Mouse (Mus musculus) CH12.LX (cell line): ENCODE results near the gene Nup133. TPM values are rescaled to one million over a fixed set of nuclear protein-coding genes. Genes with fewer than 3 reads are reported as not detected.

Experiments used
- DNase-seq: peaks from one replicate; pipeline ENCODE4 v3.0.0-alpha.2; 2013; ENCODE audit errors: extremely low read depth
- H3K27ac ChIP-seq: 2 replicates; pipeline ENCODE4 v1.5.1; 2012; ENCODE audit warnings: low read depth, mild to moderate bottlenecking, control low read depth, moderate library complexity; ENCODE audit not compliant: insufficient read depth
- H3K27me3 ChIP-seq: replicated peaks from 2 replicates; pipeline ENCODE3; 2012; ENCODE audit warnings: inconsistent platforms
- H3K36me3 ChIP-seq, 2 experiments: replicated peaks in 1 of 2; 2 replicates each; pipeline versions ENCODE3 to v1.6.1; 2012; ENCODE audit warnings: inconsistent platforms in 1 of 2, low read length in 1 of 2, mild to moderate bottlenecking in 1 of 2, mixed read lengths in 1 of 2, moderate library complexity in 1 of 2; ENCODE audit not compliant: control insufficient read depth in 1 of 2, insufficient read depth in 1 of 2
- H3K4me1 ChIP-seq, 2 experiments: 2 replicates each; pipeline ENCODE4 v1.6.1; 2012; ENCODE audit warnings: inconsistent platforms in 1 of 2, moderate library complexity in 1 of 2; ENCODE audit not compliant: insufficient read depth in 2 of 2, control insufficient read depth in 1 of 2
- H3K4me2 ChIP-seq: 2 replicates; pipeline ENCODE4 v1.6.1; 2012; ENCODE audit warnings: low read depth, mild to moderate bottlenecking, control low read depth; ENCODE audit not compliant: poor library complexity, insufficient read depth, severe bottlenecking
- H3K4me3 ChIP-seq, 3 experiments: fragments of 150-350 bp in 1 of 3; sonication (generic) in 1 of 3; replicated peaks in 1 of 3; 2 replicates each; pipeline versions ENCODE3 to v1.5.1; 2011 to 2012; ENCODE audit warnings: low read depth in 2 of 3, low read length in 2 of 3, mild to moderate bottlenecking in 2 of 3, moderate library complexity in 2 of 3, control low read depth in 1 of 3, improper control_type of control experiment in 1 of 3, inconsistent platforms in 1 of 3, mixed read lengths in 1 of 3; ENCODE audit not compliant: poor library complexity in 1 of 3
- H3K79me2 ChIP-seq: replicated peaks from 2 replicates; pipeline ENCODE4 v1.6.1; 2012; ENCODE audit warnings: mild to moderate bottlenecking, moderate library complexity; ENCODE audit not compliant: control insufficient read depth, poor library complexity, insufficient read depth, severe bottlenecking; ENCODE audit errors: extremely low read depth
- H3K9ac ChIP-seq: 2 replicates; pipeline ENCODE4 v1.6.1; 2012; ENCODE audit warnings: low read depth, mild to moderate bottlenecking, control low read depth, moderate library complexity; ENCODE audit not compliant: insufficient read depth
- H3K9me3 ChIP-seq: replicated peaks from 2 replicates; pipeline ENCODE3; 2012; ENCODE audit warnings: low read length, inconsistent platforms, mixed read lengths
- BHLHE40 ChIP-seq: IDR thresholded peaks from 2 replicates; pipeline ENCODE4 v1.6.1; 2011; ENCODE audit warnings: mild to moderate bottlenecking, low read depth, low read length, improper control_type of control experiment
- CHD1 ChIP-seq: IDR thresholded peaks from 2 replicates; pipeline ENCODE4 v1.6.1; 2012; ENCODE audit warnings: low read depth, low read length, improper control_type of control experiment, inconsistent platforms
- CHD2 ChIP-seq: IDR thresholded peaks from 2 replicates; pipeline ENCODE4 v1.6.1; 2011; ENCODE audit warnings: low read length, improper control_type of control experiment
- E2F4 ChIP-seq: IDR thresholded peaks from 2 replicates; pipeline ENCODE4 v1.6.1; 2011; ENCODE audit warnings: low read depth, low read length, improper control_type of control experiment; ENCODE audit not compliant: insufficient replicate concordance
- ELF1 ChIP-seq: IDR thresholded peaks from 2 replicates; pipeline ENCODE4 v1.6.1; 2014; ENCODE audit warnings: low read depth, mild to moderate bottlenecking, inconsistent platforms, low read length, improper control_type of control experiment
- EP300 ChIP-seq: IDR thresholded peaks from 2 replicates; pipeline ENCODE4 v1.6.1; 2011; ENCODE audit warnings: low read length, improper control_type of control experiment
- ETS1 ChIP-seq: conservative IDR thresholded peaks from 2 replicates; pipeline ENCODE4 v1.6.1; 2012; ENCODE audit warnings: low read depth, mild to moderate bottlenecking, inconsistent platforms, low read length, improper control_type of control experiment, moderate library complexity
- HCFC1 ChIP-seq: IDR thresholded peaks from 2 replicates; pipeline ENCODE4 v1.6.1; 2012; ENCODE audit warnings: low read depth, mild to moderate bottlenecking, inconsistent platforms, low read length, improper control_type of control experiment
- JUN ChIP-seq: IDR thresholded peaks from 2 replicates; pipeline ENCODE4 v1.6.1; 2011; ENCODE audit warnings: low read depth, mild to moderate bottlenecking, low read length, improper control_type of control experiment, moderate library complexity; ENCODE audit not compliant: insufficient read depth
- KAT2A ChIP-seq: IDR thresholded peaks from 2 replicates; pipeline ENCODE4 v1.6.1; 2012; ENCODE audit warnings: low read length, improper control_type of control experiment, inconsistent platforms; ENCODE audit not compliant: insufficient replicate concordance
- MAZ ChIP-seq: IDR thresholded peaks from 2 replicates; pipeline ENCODE4 v1.6.1; 2012; ENCODE audit warnings: low read depth, mild to moderate bottlenecking, inconsistent platforms, low read length, improper control_type of control experiment, moderate library complexity
- NELFE ChIP-seq: IDR thresholded peaks from 2 replicates; pipeline ENCODE4 v1.6.1; 2011; ENCODE audit warnings: low read depth, low read length, improper control_type of control experiment
- NRF1 ChIP-seq: IDR thresholded peaks from 2 replicates; pipeline ENCODE4 v1.6.1; 2014; ENCODE audit warnings: low read depth, mild to moderate bottlenecking, inconsistent platforms, low read length, improper control_type of control experiment, moderate library complexity
- PAX5 ChIP-seq: IDR thresholded peaks from 2 replicates; pipeline ENCODE4 v1.6.1; 2012; ENCODE audit warnings: low read length, inconsistent platforms, mixed read lengths
- POLR2AphosphoS2 ChIP-seq: IDR thresholded peaks from 2 replicates; pipeline ENCODE4 v1.6.1; 2011; ENCODE audit warnings: low read depth, low read length, improper control_type of control experiment
- RAD21 ChIP-seq: IDR thresholded peaks from 2 replicates; pipeline ENCODE4 v1.6.1; 2011; ENCODE audit warnings: low read depth, mild to moderate bottlenecking, low read length, improper control_type of control experiment, moderate library complexity
- RCOR1 ChIP-seq: conservative IDR thresholded peaks from 2 replicates; pipeline ENCODE4 v1.6.1; 2012; ENCODE audit warnings: low read depth, mild to moderate bottlenecking, inconsistent platforms, low read length, improper control_type of control experiment
- SIN3A ChIP-seq: IDR thresholded peaks from 2 replicates; pipeline ENCODE4 v1.6.1; 2012; ENCODE audit warnings: low read length, improper control_type of control experiment, inconsistent platforms
- SMC3 ChIP-seq: IDR thresholded peaks from 2 replicates; pipeline ENCODE4 v1.6.1; 2011; ENCODE audit warnings: low read depth, low read length, improper control_type of control experiment
- USF2 ChIP-seq: conservative IDR thresholded peaks from 2 replicates; pipeline ENCODE4 v1.6.1; 2011; ENCODE audit warnings: low read depth, low read length, improper control_type of control experiment
- ZKSCAN1 ChIP-seq: IDR thresholded peaks from 2 replicates; pipeline ENCODE4 v1.6.1; 2012; ENCODE audit warnings: low read depth, inconsistent platforms, low read length, improper control_type of control experiment, borderline replicate concordance
- ZMIZ1 ChIP-seq: IDR thresholded peaks from 2 replicates; pipeline ENCODE4 v1.6.1; 2012; ENCODE audit warnings: low read depth, mild to moderate bottlenecking, inconsistent platforms, low read length, improper control_type of control experiment
- ZNF384 ChIP-seq: IDR thresholded peaks from 2 replicates; pipeline ENCODE4 v1.6.1; 2012; ENCODE audit warnings: low read depth, low read length, improper control_type of control experiment, inconsistent platforms
- dilution Hi-C: fragments of 300-500 bp; cut with MboI; formaldehyde crosslinking; loops from 2 replicates; pipeline ENCODE4 v1.14.3; 2020; ENCODE audit warnings: low sequenced_read_pairs; ENCODE audit not compliant: extremely low pct_unique_long_range_greater_than_20kb, extremely low pct_ligation_motif_present
- in situ Hi-C: fragments of 300-500 bp; cut with MboI; formaldehyde crosslinking; loops from 3 replicates; pipeline ENCODE4 v1.14.3; 2019; ENCODE audit warnings: low sequenced_read_pairs, low pct_ligation_motif_present, low pct_unique_long_range_greater_than_20kb, mixed read lengths
- polyA plus RNA-seq: library from polyadenylated mRNA; unstranded; fragments of >175 nt; gene quantifications from 2 replicates; pipeline ENCODE4 v1.2.1, GENCODE M21; 2012; ENCODE audit warnings: low read depth; ENCODE audit not compliant: insufficient read length
- total RNA-seq, 2 experiments: library from RNA; depleted of rRNA; stranded (reverse); fragments of 300-350 nt in 1 of 2; fragments of >200 nt in 1 of 2; gene quantifications; 2 replicates each; pipeline ENCODE4 v1.2.3; 2012 to 2014

Gene Nup133
- total and polyA plus RNA-seq, 3 experiments: 32.8 to 49.0 (median 39.6) TPM

- H3K4me1 ChIP-seq: no peaks in the 10 kb centered on the region
- dilution Hi-C loops: no loop called here
- no peak for DNase-seq
- in situ Hi-C loops: no loop called here
- TF ChIP-seq PAX5 (no peak), RAD21 (no peak), E2F4 (no peak), NELFE (no peak), NRF1 (no peak), SMC3 (no peak), ZMIZ1 (no peak), ELF1 (no peak), ZKSCAN1 (no peak), ETS1 (no peak), USF2 (no peak), CHD2 (no peak), MAZ (no peak), POLR2AphosphoS2 (no peak)
- no peak overlapping the region for H3K9ac ChIP-seq
- peaks cover 61 to 90% of the 10 kb centered on the region in 2 experiments for H3K36me3 ChIP-seq
- no peaks in the 10 kb centered on the region for H3K79me2 ChIP-seq
- H3K27ac ChIP-seq: no peak overlapping the region
- no peaks in the 10 kb centered on the region for H3K9me3 ChIP-seq
- no peak overlapping the region for H3K4me2 ChIP-seq
- H3K27me3 ChIP-seq: no peaks in the 10 kb centered on the region
- no peak overlapping the region for H3K4me3 ChIP-seq
These were observed 41.5 kb downstream of the Nup133 start for GRCm38 (mm10) chr8:123907604-123908003.

GRCm38 (mm10) chr8:123902653-123903052, 46.4 kb downstream of the Nup133 start:
- Histone ChIP-seq H3K4me1 (no peaks in the 10 kb centered on the region), H3K27me3 (no peaks in the 10 kb centered on the region), H3K36me3 (peaks cover 51 to 85% of the 10 kb centered on the region in 2 experiments)
- TF ChIP-seq PAX5: no peak
- no peak for TF ChIP-seq HCFC1
- no peak for TF ChIP-seq NELFE
- TF ChIP-seq SIN3A: no peak
- TF ChIP-seq BHLHE40: no peak
- TF ChIP-seq KAT2A: no peak
- TF ChIP-seq NRF1: no peak
- TF ChIP-seq RAD21: no peak
- no peak for TF ChIP-seq CHD1
- no peak for TF ChIP-seq RCOR1
- no peak for TF ChIP-seq ZNF384
- TF ChIP-seq JUN: no peak
- TF ChIP-seq EP300: no peak
- TF ChIP-seq, all 38 proteins: peak for 0
- in situ Hi-C loops: no loop called here
- Histone ChIP-seq H3K79me2 (no peaks in the 10 kb centered on the region), H3K4me2 (no peak overlapping the region), H3K9me3 (no peaks in the 10 kb centered on the region), H3K9ac (no peak overlapping the region), H3K4me3 (no peak overlapping the region), H3K27ac (no peak overlapping the region)
- no peak for DNase-seq
- dilution Hi-C loops: no loop called here
